Mouse (Mus musculus): Measurements from ENCODE around the gene Bok. TPM values are rescaled to one million over a fixed set of nuclear protein-coding genes. Genes with fewer than 3 reads are reported as not detected.
A peak's percentile ranks its signal among the peaks of the same experiment; 100 is the strongest.

Gene Bok
- polyA plus RNA-seq, 1 experiment from 2014 or later = 90.1 TPM

GRCm38 (mm10) chr1:93691786-93692357 is 6.4 kb downstream of the Bok start:
- Histone ChIP-seq H3K4me3 (ENCODE audit: low read depth, low read length) (no peak overlapping the region), H3K9ac (no peak overlapping the region), H3K27me3 (ENCODE audit: insufficient read depth, low read length) (no peaks in the 10 kb centered on the region), H3K27ac (ENCODE audit: low read depth) (no peak overlapping the region), H3K4me1 (ENCODE audit: insufficient read depth) (0 out of 2 replicates have a peak, but pooled peaks cover 3% of the 10 kb centered on the region), H3K9me3 (ENCODE audit: low read depth, low read length) (no peaks in the 10 kb centered on the region), H3K4me2 (no peak overlapping the region), H3K36me3 (ENCODE audit: insufficient read depth) (peaks cover 49% of the 10 kb centered on the region)
- 71% methylated on average over 10 of the region's 10 CpGs for WGBS
- DNase-seq = no peak
- ATAC-seq (ENCODE audit: insufficient read depth) = no peak
- TF ChIP-seq CTCF (IDR thresholded peaks at IDR 0.05; ENCODE audit: low read depth) = no peak

- Histone ChIP-seq H3K9ac (no peak overlapping the region), H3K27ac (ENCODE audit: low read depth) (no peak overlapping the region), H3K27me3 (ENCODE audit: insufficient read depth, low read length) (no peaks in the 10 kb centered on the region), H3K4me2 (no peak overlapping the region), H3K9me3 (ENCODE audit: low read depth, low read length) (no peaks in the 10 kb centered on the region), H3K4me1 (ENCODE audit: insufficient read depth) (no peaks in the 10 kb centered on the region), H3K4me3 (ENCODE audit: low read depth, low read length) (no peak overlapping the region), H3K36me3 (ENCODE audit: insufficient read depth) (peaks cover 49% of the 10 kb centered on the region)
- ATAC-seq (ENCODE audit: insufficient read depth) (no peak), DNase-seq (no peak)
- WGBS = 85% methylated on average over 9 of the region's 9 CpGs
- TF ChIP-seq CTCF (IDR thresholded peaks at IDR 0.05; ENCODE audit: low read depth) = no peak
Observed at GRCm38 (mm10) chr1:93692773-93693172, 7.3 kb downstream of the Bok start.

- no peak for DNase-seq
- TF ChIP-seq CTCF (IDR thresholded peaks at IDR 0.05; ENCODE audit: low read depth) = no peak
- Histone ChIP-seq H3K4me2 (no peak overlapping the region), H3K9ac (no peak overlapping the region), H3K27ac (ENCODE audit: low read depth) (no peak overlapping the region), H3K36me3 (ENCODE audit: insufficient read depth) (peaks cover 49% of the 10 kb centered on the region), H3K27me3 (ENCODE audit: insufficient read depth, low read length) (no peaks in the 10 kb centered on the region), H3K9me3 (ENCODE audit: low read depth, low read length) (no peaks in the 10 kb centered on the region), H3K4me3 (ENCODE audit: low read depth, low read length) (no peak overlapping the region), H3K4me1 (ENCODE audit: insufficient read depth) (no peaks in the 10 kb centered on the region)
- ATAC-seq (ENCODE audit: insufficient read depth) = no peak
- WGBS = 80% methylated on average over 3 of the region's 3 CpGs
Observed at GRCm38 (mm10) chr1:93693502-93693901, 8.0 kb downstream of the Bok start.

DNA sequence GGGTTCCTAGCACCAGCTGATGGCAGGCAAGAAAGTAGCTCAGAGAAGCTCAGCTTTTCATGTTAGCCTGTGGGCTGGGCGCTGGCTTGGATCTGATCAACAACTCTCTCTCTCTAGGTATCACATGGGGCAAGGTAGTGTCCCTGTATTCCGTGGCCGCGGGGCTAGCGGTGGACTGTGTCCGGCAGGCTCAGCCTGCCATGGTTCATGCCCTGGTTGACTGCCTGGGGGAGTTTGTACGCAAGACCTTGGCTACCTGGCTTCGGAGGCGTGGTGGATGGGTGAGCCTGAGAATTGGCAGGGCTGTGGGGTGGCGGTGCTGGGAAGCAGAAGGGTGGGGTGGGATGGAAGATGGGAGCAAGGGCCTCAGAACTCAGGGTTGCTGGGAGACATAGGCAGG is 8.5 kb downstream of the Bok start:
- H3K27ac ChIP-seq (ENCODE audit: low read depth) = no peak overlapping the region

GRCm38 (mm10) chr1:93694966-93695365 is 9.5 kb downstream of the Bok start:
- Histone ChIP-seq H3K9me3 (ENCODE audit: low read depth, low read length) (no peaks in the 10 kb centered on the region), H3K36me3 (ENCODE audit: insufficient read depth) (peaks cover 38% of the 10 kb centered on the region), H3K27ac (ENCODE audit: low read depth) (no peak overlapping the region), H3K9ac (no peak overlapping the region), H3K27me3 (ENCODE audit: insufficient read depth, low read length) (no peaks in the 10 kb centered on the region), H3K4me1 (ENCODE audit: insufficient read depth) (no peaks in the 10 kb centered on the region), H3K4me2 (no peak overlapping the region), H3K4me3 (ENCODE audit: low read depth, low read length) (no peak overlapping the region)
- DNase-seq = peak; percentile 59
- TF ChIP-seq CTCF (IDR thresholded peaks at IDR 0.05; ENCODE audit: low read depth) = no peak
- ATAC-seq (ENCODE audit: insufficient read depth) = no peak; the same call in 1 of the 2 replicates
- 59% methylated on average over 6 of the region's 6 CpGs for WGBS

More for the DNA sequence above, 8.5 kb downstream of the Bok start:
- no peaks in the 10 kb centered on the region for H3K27me3 ChIP-seq (ENCODE audit: insufficient read depth, low read length)
- H3K9ac ChIP-seq = no peak overlapping the region
- H3K4me2 ChIP-seq = no peak overlapping the region
- DNase-seq = no peak
- peaks cover 49% of the 10 kb centered on the region for H3K36me3 ChIP-seq (ENCODE audit: insufficient read depth)
- WGBS = 91% methylated on average over 10 of the region's 10 CpGs
- H3K4me3 ChIP-seq (ENCODE audit: low read depth, low read length) = no peak overlapping the region
- TF ChIP-seq CTCF (IDR thresholded peaks at IDR 0.05; ENCODE audit: low read depth) = no peak
- H3K4me1 ChIP-seq (ENCODE audit: insufficient read depth) = no peaks in the 10 kb centered on the region
- no peaks in the 10 kb centered on the region for H3K9me3 ChIP-seq (ENCODE audit: low read depth, low read length)
- no peak for ATAC-seq (ENCODE audit: insufficient read depth)

DNA sequence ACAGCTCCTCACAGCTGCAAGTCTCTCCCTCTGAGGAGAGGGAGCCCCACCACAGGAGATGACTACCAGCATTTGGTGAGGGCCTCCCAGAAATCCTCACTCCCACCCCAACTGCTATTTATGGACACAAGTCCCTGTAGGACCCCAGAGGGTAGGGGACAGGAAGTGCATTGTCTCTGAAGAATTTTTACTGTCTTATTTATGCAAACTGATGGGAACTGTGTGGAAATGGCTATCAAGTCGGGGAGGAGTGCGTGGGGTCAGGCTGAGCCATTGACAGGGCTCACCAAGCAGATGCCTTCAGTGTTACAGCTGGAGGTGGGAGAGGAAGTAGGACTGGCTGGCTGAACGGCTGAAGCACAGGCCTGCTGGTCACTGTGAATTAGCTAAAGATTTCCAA is 11.9 kb downstream of the Bok start:
- Histone ChIP-seq H3K9me3 (ENCODE audit: low read depth, low read length) (no peaks in the 10 kb centered on the region), H3K27ac (ENCODE audit: low read depth) (peak overlapping the region; percentile 54), H3K4me3 (ENCODE audit: low read depth, low read length) (no peak overlapping the region), H3K27me3 (ENCODE audit: insufficient read depth, low read length) (no peaks in the 10 kb centered on the region), H3K9ac (no peak overlapping the region), H3K36me3 (ENCODE audit: insufficient read depth) (peaks cover 24% of the 10 kb centered on the region), H3K4me2 (no peak overlapping the region), H3K4me1 (ENCODE audit: insufficient read depth) (no peaks in the 10 kb centered on the region)
- peak; percentile 34 for DNase-seq
- no peak for TF ChIP-seq CTCF (IDR thresholded peaks at IDR 0.05; ENCODE audit: low read depth)
- 32% methylated on average over 3 of the region's 3 CpGs for WGBS
- peak; percentile 36; the same call in 1 of the 2 replicates for ATAC-seq (ENCODE audit: insufficient read depth)

GRCm38 (mm10) chr1:93699159-93699558 is 13.7 kb downstream of the Bok start:
- Histone ChIP-seq H3K27me3 (ENCODE audit: insufficient read depth, low read length) (no peaks in the 10 kb centered on the region), H3K9ac (no peak overlapping the region), H3K4me1 (ENCODE audit: insufficient read depth) (no peaks in the 10 kb centered on the region), H3K36me3 (ENCODE audit: insufficient read depth) (peaks cover 20% of the 10 kb centered on the region), H3K9me3 (ENCODE audit: low read depth, low read length) (no peaks in the 10 kb centered on the region), H3K4me2 (no peak overlapping the region), H3K4me3 (ENCODE audit: low read depth, low read length) (no peak overlapping the region), H3K27ac (ENCODE audit: low read depth) (no peak overlapping the region)
- no peak for ATAC-seq (ENCODE audit: insufficient read depth)
- DNase-seq = no peak
- 69% methylated on average over 4 of the region's 4 CpGs for WGBS
- TF ChIP-seq CTCF (IDR thresholded peaks at IDR 0.05; ENCODE audit: low read depth) = no peak
